Mouse (Mus musculus) layer of hippocampus, adult 18-20 months (tissue): ENCODE measurements around the gene Btbd11. TPM values are rescaled to one million over a fixed set of nuclear protein-coding genes. Genes with fewer than 3 reads are reported as not detected.
A peak's percentile ranks its signal among the peaks of the same experiment; 100 is the strongest.

Experiments used
- DNase-seq, 2 experiments: peaks; one replicate each; pipeline ENCODE4 v3.0.0; 2022; ENCODE audit warnings: low spot score in 2 of 2
- long read RNA-seq: library from polyadenylated mRNA; stranded (forward); transcript quantifications from one replicate; pipeline ENCODE4 v2.0.0, GENCODE M21; 2021
- total RNA-seq, 2 experiments: library from RNA; stranded (reverse); gene quantifications; 2 replicates each; pipeline ENCODE4 v1.2.3; 2021

Btbd11 gene
- 10 to 100 TPM; 18.3 to 23.0 TPM for total RNA-seq
- long read RNA-seq, full-length matches to known transcripts, result 13 of 28 reads
- long read RNA-seq, partial matches to known transcripts, result 7 of 28 reads
- long read RNA-seq, other reads (novel, unspliced or antisense), result 8 of 28 reads

DNA sequence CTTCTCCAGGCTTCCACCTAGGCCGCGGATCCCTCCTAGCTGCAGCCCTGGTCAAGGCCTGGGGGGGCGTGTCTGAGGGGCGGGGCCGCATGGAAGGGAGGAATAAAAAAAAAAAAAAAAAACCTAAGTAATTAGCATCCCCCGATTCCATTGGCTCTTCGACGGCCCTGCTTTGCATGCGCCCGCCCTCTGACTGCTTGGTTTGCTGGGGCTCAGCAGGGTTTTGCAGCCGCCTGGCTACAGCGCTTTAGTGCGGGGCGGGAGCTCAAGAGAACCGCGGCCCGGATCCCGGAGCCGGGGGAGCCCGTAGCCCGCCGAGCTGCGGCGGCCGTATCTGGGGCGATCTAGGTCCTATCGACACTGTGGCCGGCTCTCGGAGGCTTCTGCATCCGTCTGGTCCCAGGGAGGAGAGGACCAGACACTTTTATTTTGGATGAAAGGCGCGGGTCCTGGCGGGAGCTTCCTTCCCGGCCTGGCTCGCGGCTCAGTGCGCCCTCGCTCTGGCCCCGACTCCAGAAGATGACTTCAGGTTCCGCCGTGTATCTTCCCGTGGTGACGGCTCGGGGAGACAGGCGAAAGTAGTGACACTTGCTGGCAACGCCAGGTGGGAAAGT is at the start of gene Btbd11:
Btbd11 (plus strand) TSS at position 210 of the 614 bp plus-strand sequence.
- DNase-seq, result peak; percentile 76 to 81

DNA sequence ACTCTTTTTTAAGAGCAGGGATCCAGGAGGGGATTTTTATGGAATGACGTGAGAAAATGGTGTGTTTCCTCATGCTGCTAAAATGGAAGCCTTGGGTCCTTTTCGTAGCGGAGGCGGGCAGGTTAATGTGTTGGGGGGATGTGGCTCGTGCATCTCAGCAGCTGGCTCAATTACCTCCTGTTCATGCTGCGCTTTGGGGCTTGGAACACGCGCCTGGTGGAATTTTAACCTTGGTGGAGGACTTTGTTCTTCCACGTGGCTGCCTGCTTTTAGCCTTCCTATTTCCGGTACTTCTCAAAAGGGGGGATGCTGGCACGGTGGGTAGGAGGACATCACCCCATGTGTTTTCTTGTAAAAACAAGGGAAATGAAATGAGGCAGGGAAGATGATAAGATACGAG is 47.9 kb upstream of the Btbd11 start:
- no peak for DNase-seq

GRCm38 (mm10) chr10:85341867-85342266 is 44.7 kb upstream of the Btbd11 start:
- DNase-seq, result no peak

GRCm38 (mm10) chr10:85347171-85347570 is 39.4 kb upstream of the Btbd11 start:
- no peak for DNase-seq

- no peak for DNase-seq
These were observed 34.1 kb upstream of the Btbd11 start for GRCm38 (mm10) chr10:85352505-85352904.

- DNase-seq, result no peak
These were observed 32.3 kb upstream of the Btbd11 start for GRCm38 (mm10) chr10:85354270-85354669.

DNA sequence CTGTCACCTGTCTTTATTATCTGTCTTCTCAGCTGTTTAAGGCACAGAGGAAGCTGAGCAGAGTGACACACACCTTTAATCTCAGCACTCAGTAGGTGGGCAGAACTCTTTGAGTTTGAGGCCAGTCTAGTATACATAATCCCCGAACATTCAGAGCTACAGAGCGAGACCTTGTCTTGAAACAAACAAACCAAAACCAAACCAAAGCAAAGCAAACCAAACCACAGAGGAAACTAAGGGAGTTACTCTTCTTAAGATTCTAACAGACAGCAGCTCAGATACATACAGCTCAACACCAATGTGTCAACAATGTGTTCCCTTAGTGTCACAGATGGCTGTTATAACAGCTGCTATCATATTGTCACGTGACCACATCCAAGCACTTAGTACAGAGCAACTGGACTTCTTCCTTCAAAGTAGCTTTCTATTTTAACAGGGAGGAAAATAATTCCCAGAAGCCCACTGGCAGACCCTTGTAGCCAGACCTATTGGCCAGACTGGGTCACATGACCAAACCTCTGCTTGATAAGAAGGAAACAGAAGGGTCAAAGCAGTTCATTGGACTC is 27.0 kb upstream of the Btbd11 start:
- DNase-seq, result no peak

GRCm38 (mm10) chr10:85362766-85363442 is 23.7 kb upstream of the Btbd11 start:
- no peak for DNase-seq

- no peak for DNase-seq
These were observed 19.7 kb upstream of the Btbd11 start for GRCm38 (mm10) chr10:85366876-85367275.

DNA sequence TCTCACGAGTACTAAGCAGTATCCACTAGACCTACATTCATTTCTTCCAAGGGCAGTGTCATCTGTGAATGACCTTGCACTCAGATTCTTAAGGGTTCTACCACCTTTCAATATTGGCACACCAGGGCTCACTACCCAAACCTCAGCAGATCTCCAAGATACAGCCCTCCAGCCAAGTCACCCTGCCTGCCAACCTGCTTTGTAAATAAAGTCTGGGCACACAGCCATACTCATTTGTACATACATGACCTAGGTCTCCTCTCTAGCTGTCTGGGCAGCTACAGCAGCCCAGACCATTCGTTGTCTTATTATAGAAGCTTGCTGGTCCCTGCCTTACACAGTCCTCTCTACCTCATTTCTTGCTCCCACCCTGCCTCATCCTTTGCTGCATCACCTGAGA is 15.3 kb upstream of the Btbd11 start:
- no peak for DNase-seq

- DNase-seq, result no peak
These were observed 14.5 kb upstream of the Btbd11 start for GRCm38 (mm10) chr10:85372108-85372507.

DNA sequence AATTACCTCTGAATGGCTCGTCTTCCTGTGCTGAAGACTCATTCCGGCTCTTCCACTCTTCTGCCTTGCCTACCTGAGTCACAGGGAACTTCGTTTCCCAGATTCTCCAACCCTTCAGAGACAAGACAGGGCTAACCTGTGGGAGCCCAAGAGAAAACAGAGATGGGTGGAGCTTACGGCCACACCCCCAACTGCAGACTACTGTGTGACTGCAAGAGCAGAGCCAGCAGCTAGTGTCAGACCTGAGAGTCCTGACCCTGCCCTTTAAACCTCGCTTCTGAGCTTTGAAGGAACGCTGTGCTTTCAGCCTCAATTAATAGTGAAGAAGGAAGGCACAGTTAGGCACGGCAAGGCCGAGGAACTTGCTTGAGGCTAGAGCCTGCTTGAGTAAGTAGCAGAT is 7.6 kb upstream of the Btbd11 start:
- no peak for DNase-seq

GRCm38 (mm10) chr10:85382981-85383380 is 3.6 kb upstream of the Btbd11 start:
- DNase-seq, result no peak

DNA sequence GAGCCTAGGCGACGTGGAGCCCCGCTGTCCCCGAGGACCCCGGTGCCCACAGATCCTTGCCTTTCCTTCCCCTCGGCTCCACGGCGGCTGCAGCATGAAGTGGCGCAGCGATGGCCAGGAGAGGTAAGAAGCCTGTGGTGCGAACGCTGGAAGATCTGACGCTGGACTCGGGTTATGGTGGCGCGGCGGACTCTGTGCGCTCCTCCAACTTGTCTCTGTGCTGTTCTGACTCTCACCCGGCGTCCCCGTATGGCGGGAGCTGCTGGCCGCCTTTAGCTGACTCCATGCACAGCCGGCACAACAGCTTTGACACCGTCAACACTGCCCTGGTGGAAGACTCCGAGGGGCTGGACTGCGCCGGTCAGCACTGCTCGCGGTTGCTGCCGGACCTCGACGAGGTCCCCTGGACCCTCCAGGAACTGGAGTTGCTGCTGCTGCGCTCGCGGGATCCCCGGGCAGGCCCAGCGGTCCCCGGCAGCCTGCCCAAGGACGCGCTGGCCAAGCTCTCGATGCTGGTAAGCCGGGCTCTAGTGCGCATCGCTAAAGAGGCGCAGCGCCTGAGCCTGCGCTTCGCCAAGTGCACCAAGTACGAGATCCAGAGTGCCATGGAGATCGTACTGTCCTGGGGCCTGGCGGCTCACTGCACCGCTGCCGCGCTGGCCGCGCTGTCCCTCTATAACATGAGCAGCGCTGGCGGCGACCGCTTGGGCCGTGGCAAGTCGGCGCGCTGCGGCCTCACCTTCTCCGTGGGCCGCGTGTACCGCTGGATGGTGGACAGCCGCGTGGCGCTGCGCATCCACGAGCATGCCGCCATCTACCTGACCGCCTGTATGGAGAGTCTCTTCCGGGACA is 831 bp downstream of the Btbd11 start:
- DNase-seq, result peak in 1 of 2 experiments; percentile 16

- no peak for DNase-seq
These were observed 1.6 kb downstream of the Btbd11 start for GRCm38 (mm10) chr10:85388071-85388750.

DNA sequence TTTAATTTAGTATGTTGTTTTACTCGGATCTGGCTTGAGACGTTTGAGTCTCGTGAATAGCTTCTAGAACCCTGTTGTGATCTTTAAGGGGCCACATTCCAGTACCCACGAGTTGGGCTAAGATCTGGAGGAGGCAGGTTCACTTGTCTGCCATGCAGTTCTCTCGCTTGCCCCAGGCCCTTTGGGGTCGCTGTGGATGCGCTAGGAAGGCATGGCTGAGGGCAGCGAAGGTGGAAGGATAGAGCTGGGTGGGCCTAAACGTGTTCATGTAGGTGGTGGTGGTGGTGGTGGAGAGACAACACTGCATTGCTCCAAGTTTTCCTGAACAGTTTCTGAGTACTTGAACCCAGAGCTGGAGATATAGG is 2.1 kb downstream of the Btbd11 start:
- DNase-seq, result no peak

DNA sequence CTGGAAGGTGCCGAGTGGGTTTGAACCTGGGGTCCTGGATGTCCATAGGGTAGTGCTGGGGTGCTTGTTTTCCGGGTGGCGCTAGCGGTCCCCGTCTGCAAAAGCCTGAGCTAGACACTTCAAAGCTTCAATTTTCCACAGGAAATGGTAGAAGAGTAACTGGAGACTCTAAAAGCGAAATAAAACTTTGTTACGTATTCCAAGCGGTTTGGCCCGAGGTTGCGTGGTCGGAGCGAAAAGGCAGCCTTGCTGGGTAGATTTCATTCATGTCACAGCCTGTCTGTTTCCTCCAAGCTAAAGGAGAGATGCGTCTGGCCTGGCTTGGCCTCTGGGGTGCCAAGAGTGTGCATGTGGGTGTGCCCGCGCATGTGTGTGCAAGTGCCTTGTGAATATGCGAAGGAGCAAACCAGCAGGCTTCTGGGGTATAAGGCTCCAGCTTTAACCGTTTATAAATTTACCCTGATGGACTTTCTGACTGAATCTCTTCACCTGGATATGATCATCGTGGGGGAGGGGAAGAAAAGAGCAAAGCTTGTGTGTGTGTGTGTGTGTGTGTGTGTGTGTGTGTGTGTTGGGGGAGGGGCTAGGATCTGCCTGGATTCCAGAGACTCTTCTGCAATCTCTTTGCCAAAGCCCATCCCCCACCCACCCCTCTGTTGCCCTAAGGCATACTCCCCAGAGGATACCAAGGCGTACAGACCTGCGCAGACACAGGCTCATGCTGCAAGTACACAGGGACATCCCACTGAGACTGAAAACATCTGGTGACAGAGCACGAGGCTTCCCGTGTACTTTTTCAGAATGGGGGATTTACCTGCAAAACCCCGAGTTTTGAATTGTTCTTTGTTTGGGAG is 2.9 kb downstream of the Btbd11 start:
- no peak for DNase-seq

DNA sequence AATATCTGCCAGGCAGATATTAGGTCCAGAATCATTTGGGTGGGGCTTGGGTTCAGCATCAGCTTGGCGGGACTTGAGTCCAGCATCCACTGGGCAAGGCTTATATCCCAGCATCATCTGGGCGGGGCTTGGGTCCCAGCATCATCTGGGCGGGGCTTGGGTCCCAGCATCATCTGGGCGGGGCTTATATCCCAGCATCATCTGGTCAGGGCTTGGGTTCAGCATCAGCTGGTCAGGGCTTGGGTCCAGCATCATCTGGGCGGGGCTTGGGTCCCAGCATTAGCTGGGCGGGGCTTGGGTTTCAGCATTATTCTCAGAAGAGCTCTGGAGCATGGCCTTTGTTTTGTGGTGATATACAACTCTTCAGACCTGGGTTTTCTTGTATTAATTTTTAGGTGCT is 6.4 kb downstream of the Btbd11 start:
- no peak for DNase-seq

GRCm38 (mm10) chr10:85394558-85394957 is 7.9 kb downstream of the Btbd11 start:
- DNase-seq, result no peak

DNA sequence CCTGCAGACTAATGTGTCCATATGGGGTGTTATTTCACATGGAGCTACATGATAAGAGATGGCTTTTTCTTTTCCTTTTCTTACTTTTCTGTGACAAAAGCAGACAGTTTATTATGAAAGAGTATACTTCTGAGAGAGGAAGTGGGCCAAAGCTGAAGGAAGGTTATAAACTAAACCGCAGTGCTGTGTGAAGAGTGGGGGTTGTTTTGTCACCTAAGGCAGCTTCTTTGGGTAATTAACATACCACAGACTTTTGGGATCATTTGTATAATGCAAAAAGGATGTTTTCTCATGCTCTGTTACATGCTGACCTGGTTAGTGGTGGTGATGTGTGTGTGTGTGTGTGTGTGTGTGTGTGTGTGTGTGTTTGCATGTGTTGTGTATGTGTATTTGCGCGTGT is 24.5 kb downstream of the Btbd11 start:
- no peak for DNase-seq
